17 mouse cellular contexts compared by ENCODE assay signal in the genomic region with DNA sequence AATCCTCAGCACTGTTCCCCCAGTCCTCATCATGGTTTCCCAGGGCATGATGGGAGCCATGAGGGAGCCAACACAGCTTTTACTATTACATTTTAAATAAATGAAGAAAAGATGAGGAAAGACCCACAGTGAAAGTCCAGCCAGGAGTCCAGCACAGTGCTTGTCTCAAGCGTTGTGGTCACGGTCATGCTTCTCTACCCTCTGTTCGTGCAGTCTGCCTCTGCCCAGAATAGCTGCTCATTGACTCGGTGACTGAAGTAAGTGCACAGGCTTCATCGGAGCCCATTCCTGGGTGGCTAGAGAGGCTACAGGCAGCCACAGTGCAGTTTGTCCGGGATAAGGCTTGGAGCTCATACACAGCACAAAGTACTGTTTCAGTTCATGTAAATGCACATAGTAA.
"Had no signal": no experiment of that assay in that cellular context is flagged by ENCODE, and none has a peak within 500 bp of the region (broad histone marks: within the 10 kb centered on the region; RNA-seq: fewer than 3 reads in every experiment).

No protein-coding gene starts in this region.

- H3K27me3 ChIP-seq: lung, embryonic 15.5 days; megakaryocyte, embryonic 14.5 days; midbrain, embryonic 13.5 days; midbrain, embryonic 15.5 days; neural tube, embryonic 12.5 days; stomach, embryonic 15.5 days had no signal

- H3K4me2 ChIP-seq: lung, embryonic 15.5 days; midbrain, embryonic 11.5 days; midbrain, embryonic 13.5 days; midbrain, embryonic 15.5 days; neural tube, embryonic 12.5 days; stomach, embryonic 15.5 days had no signal

- H3K27ac ChIP-seq: lung, embryonic 15.5 days; macrophage; midbrain, embryonic 13.5 days; midbrain, embryonic 15.5 days; neural tube, embryonic 12.5 days; stomach, embryonic 15.5 days; stomach, postnatal 0 days had no signal

- ATAC-seq: lung, postnatal 0 days; midbrain, embryonic 13.5 days; midbrain, embryonic 15.5 days had no signal

- DNase-seq: lung, adult 2 months; lung, postnatal 14 days; lung, postnatal 36 days; right cerebral cortex, postnatal 14 days; thymus, adult 2 months; thymus, postnatal 25 days; thymus, postnatal 4 days had no signal

- H3K36me3 ChIP-seq: lung, embryonic 15.5 days; midbrain, embryonic 13.5 days; midbrain, embryonic 15.5 days; neural tube, embryonic 12.5 days; stomach, embryonic 15.5 days had no signal

- H3K9ac ChIP-seq: lung, embryonic 15.5 days; midbrain, embryonic 13.5 days; midbrain, embryonic 15.5 days; neural tube, embryonic 12.5 days; stomach, embryonic 15.5 days had no signal

- H3K4me3 ChIP-seq: lung, embryonic 15.5 days; megakaryocyte, embryonic 14.5 days; midbrain, embryonic 13.5 days; midbrain, embryonic 15.5 days; neural tube, embryonic 12.5 days; stomach, embryonic 15.5 days had no signal

- H3K4me1 ChIP-seq: lung, embryonic 15.5 days; megakaryocyte, embryonic 14.5 days; midbrain, embryonic 13.5 days; midbrain, embryonic 15.5 days; stomach, embryonic 15.5 days had no signal

- H3K9me3 ChIP-seq: lung, embryonic 15.5 days; midbrain, embryonic 13.5 days; midbrain, embryonic 15.5 days; neural tube, embryonic 12.5 days; stomach, embryonic 15.5 days had no signal
